ENCODE assay signal across 10 mouse cellular contexts in genomic region chr10:126082576-126082975, GRCm38 (mm10).
DNase-seq lines count a peak whose midpoint lies in the region; ATAC-seq and TF ChIP-seq lines count a peak whose summit lies in the region.
"Had no signal": no experiment of that assay in that cellular context is flagged by ENCODE, and none has a peak within 500 bp of the region (broad histone marks: within the 10 kb centered on the region; RNA-seq: fewer than 3 reads in every experiment).

No protein-coding gene starts in this region.

- no peaks in the 10 kb centered on the region for H3K36me3 ChIP-seq in kidney, embryonic 16.5 days (ENCODE audit: insufficient read depth, low read length)
- no peaks in the 10 kb centered on the region for H3K36me3 ChIP-seq in thymus, adult 2 months (ENCODE audit: control insufficient read depth, insufficient read depth, low read length)

- DNase-seq in kidney, postnatal 25 days, result no peak
- DNase-seq in urinary bladder, postnatal 14 days (ENCODE audit: low spot score), result peak; percentile 15
- DNase-seq in urinary bladder, postnatal 10 days (ENCODE audit: low spot score), result no peak
- DNase-seq in lung, postnatal 10 days, result peak; percentile 60
- no peak for DNase-seq in thymus, adult 2 months
- no peak for DNase-seq in c-Kit-positive CD71-positive TER-119-positive erythroid progenitor cells, embryonic 14.5 days (ENCODE audit: low spot score)
- DNase-seq: cerebellum, adult 9-10 months had no signal

- H3K9me3 ChIP-seq in kidney, embryonic 16.5 days (ENCODE audit: low read length), result no peaks in the 10 kb centered on the region

- H3K4me3 ChIP-seq in kidney, embryonic 16.5 days (ENCODE audit: low read length), result 0 out of 2 replicates have a peak overlapping the region, but pooled peaks have one; percentile 18
- no peak overlapping the region for H3K4me3 ChIP-seq in thymus, adult 2 months (ENCODE audit: control insufficient read depth, insufficient read depth, low read length)

- WGBS in kidney, embryonic 16.5 days, result 40% methylated on average over 11 of the region's 11 CpGs
- 92% methylated on average over 11 of the region's 11 CpGs for WGBS in thymus, adult 2 months

- no peak for TF ChIP-seq CTCF in thymus, adult 2 months (IDR thresholded peaks at IDR 0.05; ENCODE audit: borderline replicate concordance, control insufficient read depth, extremely low read depth, insufficient read depth, low read length, poor library complexity)

- H3K27ac ChIP-seq in kidney, embryonic 16.5 days (ENCODE audit: low read length), result 0 out of 2 replicates have a peak overlapping the region, but pooled peaks have one; percentile 43
- no peak overlapping the region for H3K27ac ChIP-seq in thymus, adult 2 months (ENCODE audit: control insufficient read depth, insufficient read depth, low read length)
- H3K27ac ChIP-seq: macrophage had no signal

- H3K27me3 ChIP-seq in kidney, embryonic 16.5 days (ENCODE audit: insufficient read depth, low read length), result no peaks in the 10 kb centered on the region
- no peaks in the 10 kb centered on the region for H3K27me3 ChIP-seq in thymus, adult 2 months (ENCODE audit: control insufficient read depth, insufficient read depth, low read length)

- H3K4me2 ChIP-seq in kidney, embryonic 16.5 days (replicated peaks; ENCODE audit: low read depth, low read length), result peak overlapping the region; percentile 33

- peak; percentile 70; the same call in 1 of the 2 replicates for ATAC-seq in kidney, embryonic 16.5 days (ENCODE audit: low FRiP score, low TSS enrichment)
- ATAC-seq: forebrain, embryonic 14.5 days had no signal

- no peak overlapping the region for H3K9ac ChIP-seq in kidney, embryonic 16.5 days (replicated peaks; ENCODE audit: low read length)

- H3K4me1 ChIP-seq in kidney, embryonic 16.5 days (ENCODE audit: insufficient read depth, low read length), result no peaks in the 10 kb centered on the region
- no peaks in the 10 kb centered on the region for H3K4me1 ChIP-seq in thymus, adult 2 months (replicated peaks; ENCODE audit: control insufficient read depth, insufficient read depth, low read length)

- TF ChIP-seq POLR2A in thymus, adult 2 months (IDR thresholded peaks at IDR 0.05; ENCODE audit: control insufficient read depth, extremely low read depth, insufficient read depth, low read length, poor library complexity), result no peak

Comparison
In these comparisons a context has a peak if more than half of its experiments do, and no peak if none do; other contexts are left out.
1. DNase-seq: peak in urinary bladder, postnatal 14 days (single experiment) and lung, postnatal 10 days (single experiment); none in kidney, postnatal 25 days (0 of 2), urinary bladder, postnatal 10 days (single experiment), thymus, adult 2 months (single experiment) and c-Kit-positive CD71-positive TER-119-positive erythroid progenitor cells, embryonic 14.5 days (single experiment).